Mouse (Mus musculus): ENCODE measurements around the gene Acap3.

DNA sequence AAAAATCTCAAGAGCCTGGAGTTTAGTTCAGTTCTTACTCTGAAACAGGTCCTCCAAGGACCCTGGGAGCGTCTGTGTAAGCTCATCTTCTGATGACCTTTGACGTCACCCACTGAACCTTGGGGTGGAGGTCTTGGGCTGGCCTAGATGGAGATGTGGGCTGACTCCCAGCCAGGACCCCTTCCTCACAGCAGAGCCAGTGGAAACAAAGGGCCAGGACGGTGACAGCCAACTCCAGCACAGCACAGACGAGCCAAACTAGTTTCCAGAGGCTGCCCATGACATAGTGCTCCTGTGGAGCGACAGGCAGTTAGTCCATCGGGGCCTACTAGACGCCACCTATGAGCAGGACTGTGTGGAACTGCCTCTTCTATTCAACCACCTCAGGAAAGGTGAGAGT is 16.7 kb downstream of the Acap3 start:
- TF ChIP-seq CTCF (conservative IDR thresholded peaks at IDR 0.05; ENCODE audit: insufficient read depth, insufficient read length, low read depth, low read length), result no peak
- no peak for TF ChIP-seq POLR2A (IDR thresholded peaks at IDR 0.05; ENCODE audit: low read depth, low read length)
